Comparison of ENCODE assay signal across 8 mouse cellular contexts in the genomic region with DNA sequence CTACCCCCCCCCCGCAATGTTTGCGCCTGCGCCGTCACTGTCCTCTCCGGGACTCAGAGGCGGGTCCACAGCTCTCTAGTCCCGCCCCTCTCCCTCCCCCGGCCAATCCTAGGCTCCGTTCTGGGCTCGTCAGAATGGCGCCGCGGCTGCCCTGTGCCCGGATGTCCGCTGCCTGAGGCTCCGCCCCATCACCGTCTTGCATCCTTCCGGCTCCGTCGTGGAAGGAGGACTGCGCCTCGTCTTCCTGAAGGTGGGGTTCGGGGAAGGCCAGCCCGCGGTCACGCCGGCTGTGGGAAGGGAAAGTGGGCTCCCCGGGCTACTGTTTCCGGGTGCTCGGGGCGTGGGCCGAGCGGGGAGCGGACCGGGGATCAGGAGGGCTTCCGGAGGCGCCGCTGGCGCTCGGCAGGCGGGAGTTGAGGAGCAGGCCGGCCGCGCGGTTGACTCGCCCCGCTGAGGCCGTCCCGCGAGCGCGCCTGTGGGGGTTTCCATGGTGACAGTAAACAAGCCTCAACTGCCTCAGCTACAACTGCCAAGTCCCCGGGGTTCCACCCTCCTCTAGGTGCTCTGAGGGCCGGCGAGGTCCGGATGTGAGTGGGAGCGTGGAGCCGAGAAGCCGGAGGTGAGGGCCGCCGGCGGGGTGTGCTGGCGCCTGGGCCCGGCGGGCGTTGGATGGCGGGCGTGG. TPM values are rescaled to one million over a fixed set of nuclear protein-coding genes. Genes with fewer than 3 reads are reported as not detected.
DNase-seq lines count a peak whose midpoint lies in the region; ATAC-seq and TF ChIP-seq lines count a peak whose summit lies in the region.

No protein-coding gene starts in this region.

- H3K4me3 ChIP-seq in heart, embryonic 11.5 days (ENCODE audit: low read depth, low read length): peak overlapping the region; percentile 100
- peak overlapping the region; percentile 91 for H3K4me3 ChIP-seq in kidney, embryonic 16.5 days (ENCODE audit: low read length)
- peak overlapping the region; percentile 90 for H3K4me3 ChIP-seq in liver, adult 2 months (ENCODE audit: insufficient read depth, low read depth, low read length)
- H3K4me3 ChIP-seq in myocyte: peak overlapping the region; percentile 96

- peak overlapping the region; percentile 79 for H3K4me2 ChIP-seq in heart, embryonic 11.5 days
- peak overlapping the region; percentile 85 for H3K4me2 ChIP-seq in kidney, embryonic 16.5 days (replicated peaks; ENCODE audit: low read depth, low read length)
- H3K4me2 ChIP-seq in myocyte (ENCODE audit: low read depth): no peak overlapping the region

- H3ac ChIP-seq in myocyte (ENCODE audit: control insufficient read depth, insufficient read length): peak overlapping the region; percentile 78

- ATAC-seq in erythroblast, adult 5-6 weeks (replicated peaks; ENCODE audit: low FRiP score, poor library complexity, severe bottlenecking): peak; percentile 88
- peak; percentile 96 for ATAC-seq in heart, embryonic 11.5 days (replicated peaks; ENCODE audit: insufficient number of reproducible peaks, low FRiP score, low TSS enrichment)
- peak; percentile 97 for ATAC-seq in kidney, embryonic 16.5 days (ENCODE audit: low FRiP score, low TSS enrichment)

- peak overlapping the region; percentile 92 for H3K27ac ChIP-seq in heart, embryonic 11.5 days (ENCODE audit: low read depth, low read length)
- peak overlapping the region; percentile 93 for H3K27ac ChIP-seq in kidney, embryonic 16.5 days (ENCODE audit: low read length)
- H3K27ac ChIP-seq in liver, adult 2 months (replicated peaks; ENCODE audit: insufficient read depth, low read depth, low read length): peak overlapping the region; percentile 94

- peaks cover 24% of the 10 kb centered on the region for H3K79me2 ChIP-seq in liver, adult 2 months (ENCODE audit: control insufficient read depth, insufficient read depth, low read length)
- H3K79me2 ChIP-seq in myocyte (ENCODE audit: control insufficient read depth, insufficient read depth): peaks cover 55% of the 10 kb centered on the region

- DNase-seq in B cell, adult 2 months: peak; percentile 97
- DNase-seq in brain, adult 2 months (ENCODE audit: low read depth, low spot score): peak; percentile 99
- peak; percentile 90 for DNase-seq in liver, adult 2 months (ENCODE audit: extremely low read depth, low read depth, low spot score)
- DNase-seq in splenic B cell, adult 2 months (ENCODE audit: low read depth, low spot score): peak; percentile 99

- H3K9ac ChIP-seq in heart, embryonic 11.5 days (ENCODE audit: low read depth, low read length): peak overlapping the region; percentile 95
- peak overlapping the region; percentile 94 for H3K9ac ChIP-seq in kidney, embryonic 16.5 days (replicated peaks; ENCODE audit: low read length)
- peak overlapping the region; percentile 100 for H3K9ac ChIP-seq in liver, adult 2 months (ENCODE audit: low read depth, low read length)

- no peaks in the 10 kb centered on the region for H3K27me3 ChIP-seq in heart, embryonic 11.5 days (ENCODE audit: control insufficient read depth, insufficient read depth, low read length)
- no peaks in the 10 kb centered on the region for H3K27me3 ChIP-seq in kidney, embryonic 16.5 days (ENCODE audit: insufficient read depth, low read length)
- no peaks in the 10 kb centered on the region for H3K27me3 ChIP-seq in liver, adult 2 months (ENCODE audit: control insufficient read depth, insufficient read depth, low read length)
- no peaks in the 10 kb centered on the region for H3K27me3 ChIP-seq in myocyte (ENCODE audit: control insufficient read depth, insufficient read depth, insufficient read length)
- no peaks in the 10 kb centered on the region for H3K27me3 ChIP-seq in splenic B cell, adult 2 months (ENCODE audit: control insufficient read depth, insufficient read depth, low read length, poor library complexity, severe bottlenecking)

- WGBS in heart, embryonic 11.5 days (ENCODE audit: insufficient replicate concordance): under 1% methylated on average over 65 of the region's 68 CpGs
- WGBS in kidney, embryonic 16.5 days: under 1% methylated on average over 56 of the region's 68 CpGs
- under 1% methylated on average over 66 of the region's 68 CpGs for WGBS in liver, adult 2 months

- peaks cover 21% of the 10 kb centered on the region for H3K4me1 ChIP-seq in heart, embryonic 11.5 days (ENCODE audit: control insufficient read depth, insufficient read depth, low read length)
- H3K4me1 ChIP-seq in kidney, embryonic 16.5 days (ENCODE audit: insufficient read depth, low read length): peaks cover 29% of the 10 kb centered on the region
- H3K4me1 ChIP-seq in liver, adult 2 months (ENCODE audit: control insufficient read depth, insufficient read depth, low read length): peaks cover 11% of the 10 kb centered on the region

- H3K9me3 ChIP-seq in heart, embryonic 11.5 days (replicated peaks; ENCODE audit: control insufficient read depth, low read length): no peaks in the 10 kb centered on the region
- no peaks in the 10 kb centered on the region for H3K9me3 ChIP-seq in kidney, embryonic 16.5 days (ENCODE audit: low read length)

- TF ChIP-seq POLR2A in liver, adult 2 months (IDR thresholded peaks at IDR 0.05; ENCODE audit: extremely low read depth, insufficient read depth, low read length): peak; percentile 77
- peak; percentile 85 for TF ChIP-seq POLR2A in myocyte (IDR thresholded peaks at IDR 0.05; ENCODE audit: insufficient read length, low read depth)

- H3K36me3 ChIP-seq in heart, embryonic 11.5 days (ENCODE audit: control insufficient read depth, insufficient read depth, low read length): no peaks in the 10 kb centered on the region
- no peaks in the 10 kb centered on the region for H3K36me3 ChIP-seq in kidney, embryonic 16.5 days (ENCODE audit: insufficient read depth, low read length)
- H3K36me3 ChIP-seq in liver, adult 2 months (ENCODE audit: control insufficient read depth, insufficient read depth, low read length): no peaks in the 10 kb centered on the region
- H3K36me3 ChIP-seq in myocyte (ENCODE audit: control insufficient read depth, insufficient read depth): no peaks in the 10 kb centered on the region
- peaks cover 1% of the 10 kb centered on the region; the same call in 1 of the 2 replicates for H3K36me3 ChIP-seq in splenic B cell, adult 2 months (ENCODE audit: control insufficient read depth, insufficient read depth, low read length, poor library complexity, severe bottlenecking)

- TF ChIP-seq CTCF in liver, adult 2 months (IDR thresholded peaks at IDR 0.05; ENCODE audit: low read depth, low read length): no peak

TF ChIP-seq in myocyte, 11 proteins besides CTCF, POLR2A, EP300 and RAD21:
- TF ChIP-seq SRF (IDR thresholded peaks at IDR 0.05; ENCODE audit: control insufficient read depth, insufficient read length, low read depth): peak; percentile 40
- TF ChIP-seq USF1 (IDR thresholded peaks at IDR 0.05; ENCODE audit: low read depth): no peak
- TF ChIP-seq TCF3 (IDR thresholded peaks at IDR 0.05; ENCODE audit: insufficient read length, low read depth): no peak
- no peak for TF ChIP-seq CEBPB (IDR thresholded peaks at IDR 0.05; ENCODE audit: insufficient read depth, poor library complexity, severe bottlenecking)
- TF ChIP-seq TCF12 (IDR thresholded peaks at IDR 0.05; ENCODE audit: insufficient read depth, poor library complexity, severe bottlenecking): no peak
- peak; percentile 80 for TF ChIP-seq POLR2AphosphoS2 (IDR thresholded peaks at IDR 0.05; ENCODE audit: insufficient read length, low read depth)
- peak; percentile 38 for TF ChIP-seq E2F4 (IDR thresholded peaks at IDR 0.05; ENCODE audit: insufficient read depth)
- no peak for TF ChIP-seq MAX (IDR thresholded peaks at IDR 0.05; ENCODE audit: low read depth)

RNA-seq across cellular contexts. Expression of gene Hnrnpf, which starts 6.6 kb away (rescaled TPM):
- total RNA-seq in erythroblast, adult 5-6 weeks (2015; ENCODE audit: low replicate concordance): 169 and 187 TPM in 2 replicates
- total RNA-seq in erythroblast, adult 5-6 weeks (2017; ENCODE audit: low replicate concordance): 279 and 303 TPM in 2 replicates
- 554 and 606 TPM in 2 replicates for polyA plus RNA-seq in heart, embryonic 11.5 days (2014; fragmentation: Nextera tagmentation; extraction: Ambion mirVana)
- polyA plus RNA-seq in kidney, embryonic 16.5 days (2015; fragmentation: Nextera tagmentation; extraction: Ambion mirVana): 793 and 842 TPM in 2 replicates
- total RNA-seq in liver, adult 2 months (2014; rRNA removed): 188 and 197 TPM in 2 replicates
- 88.2 and 89.3 TPM in 2 replicates for polyA plus RNA-seq in liver, adult 2 months (2012; rRNA removed)
- 186 TPM for polyA plus RNA-seq in myocyte (2012; fragmentation: generic; extraction: Trizol)

RNA-seq across cellular contexts. Expression of gene Fxyd4, which starts 30.8 kb away (rescaled TPM):
- total RNA-seq in erythroblast, adult 5-6 weeks (2015; ENCODE audit: low replicate concordance): not detected in 2 replicates
- not detected in 2 replicates for total RNA-seq in erythroblast, adult 5-6 weeks (2017; ENCODE audit: low replicate concordance)
- polyA plus RNA-seq in heart, embryonic 11.5 days (2014; fragmentation: Nextera tagmentation; extraction: Ambion mirVana): 0.76 and 2.4 TPM in 2 replicates
- 98.1 and 98.5 TPM in 2 replicates for polyA plus RNA-seq in kidney, embryonic 16.5 days (2015; fragmentation: Nextera tagmentation; extraction: Ambion mirVana)
- total RNA-seq in liver, adult 2 months (2014; rRNA removed): not detected in 2 replicates
- polyA plus RNA-seq in liver, adult 2 months (2012; rRNA removed): 0.18 TPM in 1 of 2 replicates, not detected in the other
- 0.64 TPM for polyA plus RNA-seq in myocyte (2012; fragmentation: generic; extraction: Trizol)

RNA-seq across cellular contexts. Expression of gene Zfp239, which starts 44.8 kb away (rescaled TPM):
- not detected in 2 replicates for total RNA-seq in erythroblast, adult 5-6 weeks (2015; ENCODE audit: low replicate concordance)
- total RNA-seq in erythroblast, adult 5-6 weeks (2017; ENCODE audit: low replicate concordance): 0.77 and 0.98 TPM in 2 replicates
- polyA plus RNA-seq in heart, embryonic 11.5 days (2014; fragmentation: Nextera tagmentation; extraction: Ambion mirVana): 2.4 and 4.1 TPM in 2 replicates
- polyA plus RNA-seq in kidney, embryonic 16.5 days (2015; fragmentation: Nextera tagmentation; extraction: Ambion mirVana): 11.5 and 12.6 TPM in 2 replicates
- 0.07 and 0.09 TPM in 2 replicates for total RNA-seq in liver, adult 2 months (2014; rRNA removed)
- polyA plus RNA-seq in liver, adult 2 months (2012; rRNA removed): 0.05 TPM in 1 of 2 replicates, not detected in the other
- polyA plus RNA-seq in myocyte (2012; fragmentation: generic; extraction: Trizol): 2.1 TPM

Comparison
In these comparisons a context has a peak if more than half of its experiments do, and no peak if none do; other contexts are left out.
1. Peak in every context shown above with its lines: DNase-seq, ATAC-seq, H3K4me3 ChIP-seq and H3K27ac ChIP-seq.
2. RNA of gene Fxyd4, which starts 30.8 kb away (polyA plus RNA-seq): 98.1 to 98.5 TPM in kidney, embryonic 16.5 days; 0.76 to 2.4 TPM in heart, embryonic 11.5 days, 0.64 TPM in myocyte (single experiment) and 0.18 TPM in liver, adult 2 months; every median in the first group is over 10 times any median in the second.